Mouse (Mus musculus): ENCODE results near the gene Adra1b.

DNA sequence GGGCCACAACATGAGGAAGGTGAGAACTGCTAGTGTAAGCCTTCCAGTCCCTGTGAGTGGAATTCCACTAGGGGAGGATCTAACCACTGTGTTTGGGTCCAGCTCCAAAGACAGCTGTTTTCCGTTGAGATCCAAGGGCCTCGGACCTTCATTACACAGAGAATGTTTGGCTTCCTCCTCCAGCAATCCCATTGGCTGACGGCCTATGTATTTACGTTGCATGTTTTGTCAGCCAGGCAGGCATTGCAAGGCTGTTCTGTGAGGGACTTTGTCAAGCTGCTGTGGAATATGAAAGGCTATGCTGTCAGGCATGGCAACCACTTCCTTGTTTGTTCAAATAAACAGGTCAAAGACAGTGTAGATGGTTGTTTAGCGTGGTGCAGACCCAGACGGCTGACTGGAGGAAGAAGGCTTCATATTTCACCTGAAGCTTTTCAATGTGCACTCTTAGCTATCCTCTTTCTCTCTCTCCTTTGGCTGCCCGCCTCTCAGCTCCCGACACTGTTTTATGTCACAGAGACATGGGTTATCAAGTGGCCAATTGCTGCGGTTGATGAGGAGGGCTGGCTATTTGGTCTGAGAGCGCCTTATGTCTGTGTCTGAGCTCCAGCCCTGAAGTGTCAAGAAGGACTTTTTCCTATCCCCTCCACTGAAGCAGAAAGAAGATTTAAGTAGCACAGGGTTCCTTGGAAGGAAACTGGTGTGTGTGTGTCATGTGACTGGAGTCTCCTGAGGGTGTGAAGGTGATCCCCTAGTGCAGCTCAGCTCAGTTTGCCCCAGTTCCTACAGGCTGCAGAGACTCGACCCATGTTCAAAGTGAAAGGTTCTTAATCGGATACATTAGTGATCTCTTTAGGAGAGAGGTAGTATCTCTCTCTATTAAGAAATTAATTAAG, 13.8 kb upstream of the Adra1b start:
- TF ChIP-seq POLR2A (IDR thresholded peaks at IDR 0.05; ENCODE audit: insufficient read depth, low read depth, low read length) (no peak), CTCF (IDR thresholded peaks at IDR 0.05; ENCODE audit: insufficient read depth, low read depth, low read length) (no peak)

Data from olfactory bulb, adult 2 months (tissue).